Mouse (Mus musculus): Measurements from ENCODE around the gene Ap2b1. TPM values are rescaled to one million over a fixed set of nuclear protein-coding genes. Genes with fewer than 3 reads are reported as not detected.

Gene Ap2b1
- total RNA-seq, 2 experiments from 2014 or later, result 28.8 to 36.0 TPM

DNA sequence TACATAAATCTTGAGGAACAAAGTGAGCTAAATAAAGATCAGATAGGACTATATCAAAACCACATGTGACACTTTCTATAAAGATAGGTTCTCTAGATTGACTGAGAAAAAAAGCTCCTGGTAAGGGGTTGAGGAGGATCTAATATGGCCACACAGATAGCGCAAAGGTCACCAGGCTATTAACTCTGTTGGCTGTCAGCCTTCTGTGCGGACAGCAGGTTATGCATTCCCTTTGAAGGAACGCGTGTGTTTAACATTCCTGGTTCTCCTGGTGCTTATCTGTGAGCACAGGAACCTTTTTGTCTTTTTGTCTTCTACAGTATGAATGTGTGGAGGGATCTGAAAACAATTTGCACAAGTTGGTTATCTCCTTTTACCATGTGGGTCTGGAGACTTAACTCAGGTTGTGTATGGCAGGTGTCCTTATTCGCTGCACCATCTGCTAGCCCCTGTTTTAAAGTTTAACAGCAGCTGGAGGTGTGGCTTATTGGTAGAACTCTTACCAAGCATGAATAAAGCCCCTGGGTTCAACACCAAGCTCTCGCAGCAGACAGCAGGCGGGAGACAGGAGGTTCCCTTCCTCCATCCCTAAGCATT, 81.0 kb downstream of the Ap2b1 start:
- TF ChIP-seq CTCF (IDR thresholded peaks at IDR 0.05), result no peak
- intact Hi-C loops (cut with DNase I), result no loop called here

DNA sequence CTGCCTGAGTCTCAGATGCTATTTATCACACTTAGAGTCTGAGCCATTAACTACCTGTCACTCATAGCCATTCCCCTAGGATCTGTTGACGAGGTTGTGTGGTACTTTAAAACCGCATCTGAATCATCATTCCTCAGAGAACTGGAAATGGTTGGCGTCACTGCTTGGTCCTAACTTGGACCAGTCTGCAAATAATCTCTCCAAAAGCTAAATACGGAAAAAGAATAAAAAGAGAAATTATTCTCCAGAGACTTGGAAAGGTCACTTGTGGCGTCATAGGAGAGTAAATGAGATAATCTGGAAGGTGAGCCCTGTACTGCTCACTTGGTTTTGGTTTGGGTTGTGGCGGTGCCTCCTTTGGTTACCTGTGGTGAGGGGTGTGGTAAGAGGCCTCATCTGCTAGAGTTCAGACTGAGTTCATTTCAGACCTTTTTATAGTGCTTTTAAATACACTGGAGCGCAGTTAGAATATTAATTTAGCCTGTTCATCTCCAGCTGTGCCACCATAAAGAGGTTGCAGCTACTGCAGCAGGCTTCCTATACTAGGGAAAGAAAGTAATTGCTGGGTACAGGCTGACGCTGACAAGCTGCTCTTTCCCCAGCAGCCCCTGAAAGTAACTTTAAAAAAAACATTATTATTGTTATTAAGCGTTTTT, 84.2 kb downstream of the Ap2b1 start:
- no peak overlapping the region for H3K4me3 ChIP-seq
- TF ChIP-seq CTCF (IDR thresholded peaks at IDR 0.05), result no peak
- intact Hi-C loops (cut with DNase I), result no loop called here
- H3K27ac ChIP-seq, result no peak overlapping the region
- DNase-seq, result no peak

More for the DNA sequence above, 81.0 kb downstream of the Ap2b1 start:
- Histone ChIP-seq H3K4me3 (no peak overlapping the region), H3K27ac (no peak overlapping the region)
- no peak for DNase-seq

DNA sequence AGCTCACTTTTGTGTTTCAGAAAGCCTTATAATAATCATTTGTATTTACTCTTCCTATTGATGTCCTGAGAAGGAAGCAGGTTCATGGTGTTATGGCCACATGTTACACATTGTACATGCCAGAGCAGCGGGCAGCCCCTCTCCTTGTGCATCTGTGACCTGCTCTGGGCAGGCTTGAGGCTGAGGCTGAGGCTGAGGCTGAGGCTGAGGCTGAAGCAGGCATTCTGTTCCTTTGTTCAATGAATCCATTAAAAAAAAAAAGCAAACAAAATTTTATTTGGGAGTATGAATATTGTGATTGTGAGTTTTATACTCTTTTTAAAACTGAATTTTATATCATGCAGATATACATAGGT, 84.7 kb downstream of the Ap2b1 start:
- no peak for TF ChIP-seq CTCF (IDR thresholded peaks at IDR 0.05)
- no peak overlapping the region for H3K27ac ChIP-seq
- intact Hi-C loops (cut with DNase I), result no loop called here
- DNase-seq, result no peak
- H3K4me3 ChIP-seq, result no peak overlapping the region

DNA sequence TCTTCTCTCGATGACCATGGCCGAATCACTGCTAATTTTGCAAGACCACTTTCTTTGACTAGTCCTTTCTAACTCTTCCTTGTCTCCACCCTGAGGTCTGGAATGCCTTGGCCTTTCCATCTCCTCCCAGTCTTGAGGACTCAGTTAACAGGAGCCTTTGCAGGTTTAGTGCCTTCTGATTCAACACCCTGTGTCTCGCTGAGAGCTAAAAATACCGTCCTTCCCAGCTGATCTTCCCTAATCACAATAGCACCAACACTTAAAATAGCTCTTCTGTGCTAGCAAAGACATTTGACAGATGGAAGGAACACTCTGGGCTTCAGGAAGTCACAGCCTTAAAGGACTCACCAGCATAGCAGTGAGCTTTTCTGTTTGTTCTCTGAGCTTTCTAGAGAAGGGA, 94.2 kb downstream of the Ap2b1 start:
- no peak for DNase-seq
- Histone ChIP-seq H3K4me3 (no peak overlapping the region), H3K27ac (no peak overlapping the region)
- TF ChIP-seq CTCF (IDR thresholded peaks at IDR 0.05), result no peak
- intact Hi-C loops (cut with DNase I), result no loop called here

DNA sequence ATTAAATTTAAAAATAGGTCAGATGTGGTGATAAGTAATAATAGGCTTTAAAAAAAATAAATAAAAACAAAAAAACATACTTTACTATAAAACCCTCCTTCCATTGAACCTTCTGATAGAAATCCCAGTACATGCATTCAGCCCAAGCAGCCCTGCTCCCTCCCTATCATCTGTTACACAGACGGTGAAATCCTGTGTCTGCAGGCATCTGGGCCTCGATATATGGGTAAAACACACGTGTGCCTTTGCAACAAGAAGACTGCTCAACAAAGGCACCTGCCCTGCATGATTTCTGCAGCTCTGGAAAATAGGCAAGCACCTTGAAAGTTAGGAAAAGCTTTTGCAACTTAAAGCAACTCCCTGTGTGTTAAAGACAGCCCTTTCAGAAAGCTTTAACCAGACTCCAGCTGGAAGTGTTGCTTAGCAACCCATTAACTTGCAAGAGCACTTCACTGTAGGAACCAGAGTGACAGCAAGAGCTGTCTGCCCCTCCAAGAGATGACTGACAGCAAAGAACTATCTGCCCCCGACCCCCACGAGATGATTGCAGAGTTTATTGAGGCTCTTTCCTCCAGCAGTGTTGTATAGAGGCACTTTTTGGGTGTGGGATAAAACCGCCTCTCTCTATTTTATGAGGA, 96.1 kb downstream of the Ap2b1 start:
- Histone ChIP-seq H3K27ac (no peak overlapping the region), H3K4me3 (no peak overlapping the region)
- intact Hi-C loops (cut with DNase I), result no loop called here
- TF ChIP-seq CTCF (IDR thresholded peaks at IDR 0.05), result no peak
- no peak for DNase-seq

DNA sequence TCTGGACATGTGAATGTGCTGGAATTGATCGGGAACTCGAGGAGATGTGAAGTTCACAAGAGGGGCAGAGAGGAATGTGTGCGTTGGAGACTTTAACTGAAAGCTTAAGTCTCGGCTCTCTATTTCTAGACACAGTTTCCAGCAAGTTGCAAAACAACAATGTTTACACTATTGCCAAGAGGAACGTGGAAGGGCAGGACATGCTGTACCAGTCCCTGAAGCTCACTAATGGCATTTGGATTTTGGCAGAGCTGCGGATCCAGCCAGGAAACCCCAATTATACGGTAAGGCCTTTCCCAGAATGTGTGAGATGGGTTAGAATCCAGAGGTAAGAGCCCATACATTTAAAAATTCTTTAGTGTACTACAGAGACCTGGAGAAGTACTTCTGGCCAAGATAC, 98.8 kb downstream of the Ap2b1 start:
- no peak overlapping the region for H3K27ac ChIP-seq
- no peak overlapping the region for H3K4me3 ChIP-seq
- intact Hi-C loops (cut with DNase I), result no loop called here
- TF ChIP-seq CTCF (IDR thresholded peaks at IDR 0.05), result no peak
- no peak for DNase-seq

DNA sequence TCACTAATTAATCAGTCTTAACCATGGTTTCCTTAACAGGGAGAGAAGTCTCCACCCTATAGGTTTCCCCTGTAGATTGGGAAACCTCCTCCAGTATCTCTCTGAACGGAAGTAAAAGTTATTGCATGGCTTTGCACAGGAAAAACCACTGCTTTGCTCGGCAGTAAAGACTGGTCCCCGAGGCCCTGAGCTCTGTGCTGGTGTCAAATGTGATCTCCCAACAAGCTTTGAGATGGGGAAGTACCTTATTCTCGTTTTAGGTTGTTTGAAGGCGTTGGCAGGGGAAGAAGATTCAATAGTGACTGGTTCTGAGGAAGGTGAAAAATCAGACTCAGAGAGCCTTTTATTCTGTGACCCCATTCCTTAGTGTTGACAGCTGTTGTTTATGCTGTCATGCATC, 99.9 kb downstream of the Ap2b1 start:
- intact Hi-C loops (cut with DNase I), result no loop called here
- H3K27ac ChIP-seq, result no peak overlapping the region
- DNase-seq, result no peak

DNA sequence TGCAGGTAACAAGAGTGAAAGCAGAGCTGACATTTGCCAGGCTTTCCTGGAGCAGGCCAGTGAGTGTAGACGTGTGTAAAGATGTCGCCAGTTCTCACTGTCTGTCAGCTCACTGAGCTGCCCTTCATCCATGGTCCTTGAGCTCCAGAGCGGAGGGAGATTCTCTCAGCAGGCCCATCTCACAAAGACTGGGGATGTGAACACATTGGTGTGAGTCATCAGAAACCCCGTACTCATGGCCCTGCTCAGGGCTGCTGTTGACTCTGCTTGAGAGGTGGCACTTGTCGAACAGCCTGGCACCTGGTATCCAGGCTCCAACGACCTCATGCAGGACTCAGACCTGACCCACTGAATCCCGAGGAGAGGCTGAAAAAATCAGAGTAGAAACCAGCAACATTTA, 105.0 kb downstream of the Ap2b1 start:
- DNase-seq, result no peak
- H3K27ac ChIP-seq, result no peak overlapping the region
- intact Hi-C loops (cut with DNase I), result no loop called here
- no peak overlapping the region for H3K4me3 ChIP-seq
- TF ChIP-seq CTCF (IDR thresholded peaks at IDR 0.05), result no peak

More for the DNA sequence above, 99.9 kb downstream of the Ap2b1 start:
- H3K4me3 ChIP-seq, result no peak overlapping the region
- no peak for TF ChIP-seq CTCF (IDR thresholded peaks at IDR 0.05)

DNA sequence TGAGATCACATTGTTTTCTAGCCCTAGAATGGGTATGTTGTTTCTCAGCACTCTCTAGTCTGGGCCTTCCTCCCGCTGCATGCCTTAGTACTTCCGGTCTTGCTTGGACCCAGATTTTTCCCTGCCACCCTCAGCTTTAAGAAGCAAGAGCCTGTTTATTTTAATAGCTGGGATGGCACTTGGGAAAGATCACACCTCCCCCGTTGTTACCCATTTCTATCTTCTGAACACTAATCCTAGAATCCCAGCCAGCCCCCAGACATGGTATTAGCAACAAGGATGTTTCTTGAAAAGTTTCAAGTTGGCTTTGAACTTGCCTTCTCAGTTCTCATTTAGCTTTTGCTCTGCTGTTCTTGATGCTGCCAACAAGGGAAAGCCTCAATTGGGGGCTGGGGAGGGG, 107.6 kb downstream of the Ap2b1 start:
- H3K4me3 ChIP-seq, result no peak overlapping the region
- no peak for TF ChIP-seq CTCF (IDR thresholded peaks at IDR 0.05)
- no peak for DNase-seq
- intact Hi-C loops (cut with DNase I), result no loop called here
- no peak overlapping the region for H3K27ac ChIP-seq

DNA sequence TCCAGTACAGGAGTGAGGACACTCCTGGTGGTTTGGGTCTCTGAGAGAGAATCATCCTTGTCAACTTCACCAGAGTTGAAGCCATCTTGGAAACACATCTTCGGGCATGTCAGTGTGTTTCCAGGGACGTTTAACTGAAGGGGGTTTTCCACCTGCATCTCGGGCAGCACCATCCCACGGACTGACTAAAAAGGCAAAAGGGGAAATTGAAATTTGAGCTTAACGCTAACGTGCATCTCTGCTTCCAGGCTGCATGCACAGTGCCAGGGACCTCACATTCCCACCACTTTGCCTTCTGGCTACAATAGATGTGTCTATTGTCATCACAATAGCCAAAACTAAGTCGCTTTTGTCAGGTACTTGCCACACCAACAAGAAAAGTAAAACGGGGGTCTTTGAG, 109.4 kb downstream of the Ap2b1 start:
- no peak for TF ChIP-seq CTCF (IDR thresholded peaks at IDR 0.05)
- intact Hi-C loops (cut with DNase I), result no loop called here
- no peak overlapping the region for H3K27ac ChIP-seq
- H3K4me3 ChIP-seq, result no peak overlapping the region
- no peak for DNase-seq

DNA sequence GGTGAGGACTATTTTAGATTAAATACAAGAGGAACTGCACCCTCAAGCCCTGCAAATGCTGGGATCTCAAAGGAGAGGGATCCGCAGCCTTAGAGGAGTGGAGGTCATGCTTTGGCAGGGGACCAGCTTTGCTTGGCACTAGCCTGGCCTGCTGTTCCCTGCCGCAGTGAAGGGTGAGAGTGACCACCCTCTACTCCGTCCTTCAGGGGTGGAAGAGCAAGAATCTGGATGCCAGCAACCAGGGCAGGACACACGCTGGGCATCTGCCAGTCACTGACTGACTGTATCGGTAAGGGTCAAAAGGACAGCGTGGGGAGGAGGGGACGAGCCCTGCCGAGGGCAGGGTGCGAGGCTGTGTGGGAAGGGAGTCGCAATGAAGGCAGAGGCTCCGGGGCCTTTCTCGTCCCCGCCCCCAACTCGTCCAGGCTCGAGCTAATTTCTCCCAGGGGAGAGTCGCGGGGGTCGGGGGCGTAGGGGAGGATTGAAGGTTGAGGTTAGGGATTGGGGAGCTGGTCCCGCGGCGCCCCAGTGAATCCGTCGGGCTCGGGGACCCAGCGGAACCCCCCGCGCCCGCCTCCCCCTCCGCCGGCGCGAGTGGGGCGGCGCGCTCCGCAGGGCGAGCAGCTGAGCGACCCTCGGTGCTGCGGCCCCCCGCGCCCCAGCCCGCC, 110.4 kb downstream of the Ap2b1 start, which contains the start of gene Rasl10b:
Gene Rasl10b (plus strand): TSS at position 51 of the 668 bp plus-strand sequence.
- TF ChIP-seq CTCF (IDR thresholded peaks at IDR 0.05), result no peak
- peak; percentile 27 for DNase-seq
- Histone ChIP-seq H3K27ac (no peak within 1 kb of the TSS), H3K4me3 (peak within 1 kb of the TSS; percentile 71)
- intact Hi-C loops (cut with DNase I), result no loop called here

DNA sequence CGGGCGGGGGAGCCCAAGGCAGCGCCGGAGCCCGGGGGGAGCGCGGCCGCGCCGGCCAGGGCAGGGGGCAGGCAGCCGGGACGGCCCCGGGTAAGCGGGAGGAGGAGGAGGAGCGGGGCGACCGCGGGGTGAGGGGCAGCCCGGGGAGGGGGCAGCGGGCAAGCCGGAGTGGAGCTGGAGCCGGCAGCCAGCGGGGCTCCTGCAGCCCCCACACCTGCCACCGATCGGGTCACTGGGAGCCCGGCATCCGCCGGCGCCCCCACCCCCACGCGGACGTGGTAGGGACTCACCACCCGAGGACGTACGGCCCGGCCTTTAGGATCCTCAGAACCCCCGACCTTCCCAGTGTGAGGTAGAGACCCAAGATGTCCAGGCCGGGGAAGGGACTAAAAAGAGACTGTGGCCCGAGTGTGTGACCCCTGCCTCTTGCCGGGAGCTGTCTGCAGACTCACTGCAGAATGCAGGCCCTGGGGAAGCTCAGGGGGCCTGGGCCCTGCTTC, 111.0 kb downstream of the Ap2b1 start:
- intact Hi-C loops (cut with DNase I), result no loop called here
- Histone ChIP-seq H3K4me3 (peak overlapping the region; percentile 71), H3K27ac (no peak overlapping the region)
- no peak for DNase-seq
- no peak for TF ChIP-seq CTCF (IDR thresholded peaks at IDR 0.05)

DNA sequence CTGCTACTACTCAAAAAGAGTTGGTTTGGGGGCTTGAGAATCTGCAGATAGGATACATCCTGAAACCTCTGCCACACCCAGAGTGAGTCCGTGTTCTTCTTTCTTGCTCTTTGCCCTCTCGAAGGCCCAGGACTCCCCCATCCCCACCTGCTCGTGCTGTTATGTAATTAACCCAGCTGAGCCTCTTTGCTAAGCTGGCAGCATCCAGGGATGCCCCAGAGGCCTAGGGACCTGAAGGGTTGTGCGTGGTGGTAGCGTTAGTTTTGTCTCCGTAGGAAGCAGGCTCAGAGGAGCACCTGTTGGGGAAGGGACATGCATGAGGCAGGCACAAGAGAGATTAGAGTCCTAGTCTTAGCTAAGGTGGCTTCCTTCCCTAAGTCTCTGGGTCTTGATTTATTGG, 111.7 kb downstream of the Ap2b1 start:
- no peak for DNase-seq
- no peak overlapping the region for H3K27ac ChIP-seq
- no peak for TF ChIP-seq CTCF (IDR thresholded peaks at IDR 0.05)
- no peak overlapping the region for H3K4me3 ChIP-seq
- intact Hi-C loops (cut with DNase I), result no loop called here

Data from gastrocnemius, adult 2 months (tissue).